Mouse (Mus musculus) cerebellum, adult 18-20 months (tissue): ENCODE data around the gene Krtap27-1.

ENCODE experiments used
- DNase-seq, 2 experiments: peaks; one replicate each; pipeline ENCODE4 v3.0.0; 2021

Gene Krtap27-1

DNA sequence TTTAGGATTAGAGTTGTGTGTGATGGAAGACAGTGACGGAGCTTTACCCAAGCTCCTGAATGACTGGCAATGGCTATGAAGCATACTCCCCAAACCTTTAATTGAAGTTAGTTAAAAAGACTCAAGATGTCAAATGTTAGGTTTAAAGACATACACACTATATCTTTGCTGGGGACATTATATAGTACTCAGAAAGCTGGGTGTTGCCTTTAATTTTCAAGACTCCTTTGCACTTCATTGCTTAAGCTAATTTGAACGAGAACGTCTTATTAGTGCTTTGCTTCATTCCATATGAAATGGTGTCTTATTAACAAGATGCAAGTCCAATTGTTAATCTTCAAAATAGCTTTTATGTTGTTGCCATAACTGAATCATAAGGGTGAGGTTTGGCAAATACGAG lies at the start of gene Krtap27-1:
Krtap27-1 (minus strand) TSS at position 101 of the 400 bp plus-strand sequence.
- no peak for DNase-seq

DNA sequence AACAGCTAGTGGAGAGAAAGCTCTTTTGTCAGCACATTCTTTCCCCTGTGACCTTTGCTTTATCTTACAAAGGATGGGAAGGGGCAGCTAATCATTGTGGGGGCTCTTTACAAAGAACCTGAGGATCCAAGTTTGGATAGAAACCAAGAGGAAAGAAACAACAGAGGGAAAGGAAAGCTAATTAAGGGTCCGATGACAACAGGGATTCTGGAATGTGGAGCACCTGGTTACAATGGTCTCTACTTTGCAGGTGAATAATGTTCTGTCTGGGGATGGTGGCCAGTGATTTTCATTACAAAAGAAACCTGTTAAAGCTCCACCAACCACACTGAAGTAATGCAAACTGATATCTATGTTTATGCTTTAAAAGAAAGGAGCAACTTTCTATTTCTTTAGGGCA lies 48.6 kb upstream of the Krtap27-1 start:
- no peak for DNase-seq

DNA sequence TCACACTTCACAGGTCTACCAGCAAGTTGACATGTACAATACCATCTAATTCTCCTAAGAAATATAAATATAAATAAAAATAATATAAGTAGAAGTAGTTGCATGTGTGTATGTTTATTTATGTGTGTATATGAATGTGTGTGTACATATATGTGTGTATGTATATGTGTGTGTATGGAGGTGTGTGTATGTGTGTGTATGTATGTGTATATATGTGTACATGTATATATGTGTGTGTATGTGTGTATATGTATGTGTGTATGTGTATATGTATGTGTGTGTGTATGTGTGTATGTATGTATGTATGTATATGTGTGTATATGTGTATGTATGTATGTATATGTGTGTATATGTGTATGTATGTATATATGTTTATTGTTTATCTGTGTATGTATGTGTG lies 45.1 kb upstream of the Krtap27-1 start:
- DNase-seq, result no peak

- no peak for DNase-seq
Observed at GRCm38 (mm10) chr16:88711245-88711644, 39.8 kb upstream of the Krtap27-1 start.

DNA sequence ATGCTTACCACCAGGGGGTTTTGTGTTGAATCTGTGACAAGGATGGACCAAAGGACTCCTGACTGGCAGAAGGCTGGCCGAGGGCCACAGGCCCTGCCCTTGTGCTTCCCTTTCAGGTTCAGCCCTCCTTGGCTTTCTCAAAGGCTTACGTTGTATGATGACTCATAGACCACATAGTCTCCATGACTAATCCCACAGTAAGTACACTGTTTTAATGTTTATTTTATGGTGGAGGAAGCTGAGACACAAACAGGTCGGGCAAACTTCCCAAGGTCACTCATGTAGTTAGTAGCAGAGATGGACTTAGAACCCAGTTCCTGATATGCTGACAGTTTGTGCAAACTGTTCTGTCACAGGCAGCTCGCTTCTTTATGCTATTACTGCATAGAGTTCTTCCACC lies 39.3 kb upstream of the Krtap27-1 start:
- DNase-seq, result no peak

GRCm38 (mm10) chr16:88707496-88708012 lies 36.1 kb upstream of the Krtap27-1 start, which contains the start of gene 2310061N02Rik:
Gene 2310061N02Rik, minus strand, starts transcription at chr16:88707962.
- peak; percentile 3 to 7 for DNase-seq

GRCm38 (mm10) chr16:88701072-88701864 lies 29.8 kb upstream of the Krtap27-1 start:
- DNase-seq, result no peak

- no peak for DNase-seq
Observed at GRCm38 (mm10) chr16:88696256-88696655, 24.8 kb upstream of the Krtap27-1 start.

- no peak for DNase-seq
Observed at GRCm38 (mm10) chr16:88681282-88681681, 9.8 kb upstream of the Krtap27-1 start.

- no peak for DNase-seq
Observed at GRCm38 (mm10) chr16:88679099-88679498, 7.6 kb upstream of the Krtap27-1 start.

- no peak for DNase-seq
Observed at GRCm38 (mm10) chr16:88657426-88657825, 14.0 kb downstream of the Krtap27-1 start.

DNA sequence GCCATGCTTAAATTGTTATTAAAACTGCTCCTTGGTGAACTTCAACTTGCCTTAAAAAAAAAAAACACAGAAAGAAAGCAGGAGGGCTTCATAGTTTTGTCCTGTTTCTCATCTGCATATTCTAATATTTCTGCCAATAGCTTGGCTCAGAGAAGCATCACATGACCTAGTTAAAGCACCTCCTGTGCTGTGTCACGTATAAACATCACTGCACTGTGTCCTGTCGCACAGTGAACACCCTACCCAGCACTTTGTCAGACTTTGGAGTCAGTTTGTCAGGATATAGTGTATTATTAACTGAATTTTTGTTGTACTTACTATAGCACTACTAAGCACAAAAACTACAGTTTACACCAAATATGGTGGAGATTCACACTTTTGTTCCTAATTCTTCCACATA lies 19.5 kb downstream of the Krtap27-1 start:
- no peak for DNase-seq

- no peak for DNase-seq
Observed at GRCm38 (mm10) chr16:88651082-88651481, 20.4 kb downstream of the Krtap27-1 start.

GRCm38 (mm10) chr16:88647358-88647846 lies 24.1 kb downstream of the Krtap27-1 start, which contains the start of gene Krtap26-1:
Gene Krtap26-1, minus strand, starts transcription at chr16:88647796.
- DNase-seq, result no peak

DNA sequence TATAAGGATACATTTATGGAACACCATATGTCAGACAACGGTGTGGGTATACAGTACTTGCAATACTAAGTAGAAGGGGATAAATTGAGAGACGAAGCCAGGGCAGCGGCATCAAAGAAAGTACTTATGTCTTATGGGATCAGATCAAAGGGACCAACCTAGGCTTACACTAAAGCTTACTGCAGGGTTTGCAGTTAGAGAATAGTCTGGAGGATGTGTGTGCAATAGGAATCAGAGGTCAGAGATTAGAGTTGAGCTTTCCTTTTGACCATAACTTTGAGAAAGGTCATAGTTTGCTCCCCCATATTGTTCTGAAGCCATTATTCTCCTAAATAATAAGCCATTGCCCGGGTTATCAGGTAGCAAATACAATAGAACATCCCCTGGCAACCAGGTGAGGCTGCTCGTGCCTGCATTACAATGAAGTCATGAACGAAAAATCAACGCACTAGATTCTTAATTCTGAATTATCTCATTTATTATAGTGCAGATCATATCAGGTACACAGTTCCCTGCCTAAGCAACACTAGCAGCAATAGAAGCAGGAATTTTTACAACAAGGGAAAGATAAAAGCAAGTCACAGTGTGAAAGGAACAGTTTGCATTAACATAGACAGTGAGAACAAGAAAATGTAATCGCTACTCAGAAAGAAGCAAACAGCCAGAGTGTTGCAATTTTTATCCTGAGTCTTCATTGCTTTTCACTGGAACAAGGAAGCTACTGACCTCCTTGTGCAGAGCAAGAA lies 24.9 kb downstream of the Krtap27-1 start:
- no peak for DNase-seq

DNA sequence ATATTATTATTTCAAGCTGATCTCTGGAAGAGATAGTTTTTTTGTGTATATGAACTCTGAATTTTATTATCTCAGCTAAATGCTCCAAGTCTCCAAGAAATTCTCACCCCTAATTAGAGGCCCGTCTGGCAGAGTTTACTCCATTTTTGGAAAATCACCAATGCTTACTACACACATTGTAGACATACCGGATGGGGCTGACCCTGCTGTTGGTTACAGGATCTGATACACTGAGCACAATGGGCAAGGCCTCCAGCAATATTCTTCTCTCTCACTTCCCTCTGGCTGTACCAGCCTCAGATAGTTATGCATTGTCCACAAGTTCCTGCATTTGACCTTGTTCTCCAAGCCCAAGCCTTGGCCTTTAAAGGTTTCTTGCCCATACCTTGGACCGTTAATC lies 31.4 kb downstream of the Krtap27-1 start:
- DNase-seq, result no peak

DNA sequence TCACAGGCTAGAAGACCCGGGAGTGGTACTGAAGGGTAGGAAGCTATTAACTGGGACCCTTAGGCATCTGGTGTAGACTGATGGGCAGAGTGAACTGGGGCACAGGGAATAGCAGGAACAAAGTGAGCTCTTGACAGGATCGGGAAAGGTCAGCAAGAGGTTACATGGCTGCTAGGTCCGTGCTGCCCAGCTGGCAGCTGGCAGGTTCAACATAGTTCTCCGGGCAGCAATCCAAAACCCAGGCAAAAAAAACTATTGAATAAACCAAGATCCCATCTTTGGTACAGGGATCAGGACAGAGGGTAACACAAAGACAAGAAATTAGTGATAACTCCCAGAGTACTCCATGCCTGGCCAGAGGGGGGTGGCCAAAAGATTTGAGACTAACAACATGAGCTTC lies 36.3 kb downstream of the Krtap27-1 start:
- DNase-seq, result peak in 1 of 2 experiments; percentile 3

- no peak for DNase-seq
Observed at GRCm38 (mm10) chr16:88631474-88631873, 40.0 kb downstream of the Krtap27-1 start.

DNA sequence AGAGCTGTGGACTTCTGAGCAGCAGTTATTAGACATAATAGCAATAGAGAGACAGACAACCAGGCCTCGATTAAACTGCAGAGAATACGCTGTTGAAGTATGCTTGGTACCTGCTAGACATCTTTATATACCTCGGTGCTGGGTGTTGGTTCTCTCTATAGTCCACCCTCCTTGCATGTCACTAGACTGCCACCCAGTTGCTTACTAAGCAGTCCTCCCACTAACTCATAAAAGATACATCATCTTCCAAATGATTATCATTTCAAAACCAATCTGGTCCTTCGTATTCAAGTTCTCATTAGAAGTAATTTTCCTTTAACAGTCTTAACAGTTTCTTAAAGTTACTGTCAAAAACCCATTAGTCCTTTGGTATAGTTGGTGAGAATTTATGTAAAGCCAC lies 43.9 kb downstream of the Krtap27-1 start, which contains the start of gene 2310079G19Rik:
2310079G19Rik (minus strand) TSS at position 101 of the 400 bp plus-strand sequence.
- DNase-seq, result no peak
